Mouse (Mus musculus) heart, postnatal 0 days (tissue): ENCODE data around the gene Ntm. TPM values are rescaled to one million over a fixed set of nuclear protein-coding genes. Genes with fewer than 3 reads are reported as not detected.

Experiments used
- ATAC-seq: fragments of 200-750 bp; cut with Nextera tagmentation; 2 replicates; pipeline ENCODE4 v1.8.0; 2017; ENCODE audit warnings: low read depth, moderate number of reproducible peaks, moderate library complexity; ENCODE audit not compliant: insufficient read depth
- DNase-seq: peaks from one replicate; pipeline ENCODE4 v3.0.0-alpha.2; 2016; ENCODE audit warnings: low spot score
- H3K27ac ChIP-seq: fragments of 300-500 bp; sonication (generic); 2 replicates; pipeline ENCODE4 v1.5.1; 2014; ENCODE audit warnings: low read depth, mild to moderate bottlenecking
- H3K27me3 ChIP-seq: fragments of 300-500 bp; sonication (generic); 2 replicates; pipeline ENCODE4 v1.6.1; 2014; ENCODE audit warnings: low read length, mixed read lengths; ENCODE audit not compliant: control insufficient read depth, insufficient read depth
- H3K36me3 ChIP-seq: fragments of 300-500 bp; sonication (generic); replicated peaks from 2 replicates; pipeline ENCODE4 v1.6.1; 2014; ENCODE audit warnings: low read length, mixed read lengths; ENCODE audit not compliant: control insufficient read depth, insufficient read depth
- H3K4me1 ChIP-seq: fragments of 300-500 bp; sonication (generic); 2 replicates; pipeline ENCODE4 v1.6.1; 2014; ENCODE audit warnings: antibody characterized with exemption; ENCODE audit not compliant: control insufficient read depth, insufficient read depth
- H3K4me2 ChIP-seq: fragments of 300-500 bp; sonication (generic); 2 replicates; pipeline ENCODE4 v1.6.1; 2014; ENCODE audit warnings: low read depth, mild to moderate bottlenecking, low read length, moderate library complexity
- H3K4me3 ChIP-seq: fragments of 300-500 bp; sonication (generic); 2 replicates; pipeline ENCODE4 v1.5.1; 2014; ENCODE audit warnings: low read depth, low read length
- H3K9ac ChIP-seq: fragments of 300-500 bp; sonication (generic); replicated peaks from 2 replicates; pipeline ENCODE4 v1.6.1; 2014; ENCODE audit warnings: low read depth, low read length, mixed read lengths
- H3K9me3 ChIP-seq: fragments of 300-500 bp; sonication (generic); replicated peaks from 2 replicates; pipeline ENCODE4 v1.6.1; 2016; ENCODE audit warnings: low read length; ENCODE audit not compliant: control insufficient read depth
- CTCF ChIP-seq: IDR thresholded peaks from 2 replicates; pipeline ENCODE4 v1.5.1; 2016; ENCODE audit warnings: antibody characterized with exemption, control low read depth, low read depth
- EP300 ChIP-seq: IDR thresholded peaks from 2 replicates; pipeline ENCODE4 v1.6.1; 2016; ENCODE audit warnings: antibody characterized with exemption, low read depth
- WGBS: fragments of 180-500 bp; shearing (Covaris S2); extraction: QIAGEN DNeasy Blood & Tissue Kit; methylation state at CpG from one replicate; pipeline ENCODE4 v1.1.7; 2014; 5-methylcytosine and 5-hydroxymethylcytosine counted together
- polyA plus RNA-seq: library from polyadenylated mRNA; unstranded; fragments of >200 nt; fragmentation: Nextera tagmentation; extraction: Ambion mirVana; gene quantifications from 2 replicates; pipeline ENCODE4 v1.2.1, GENCODE M21; 2015
- total RNA-seq: library from RNA; depleted of rRNA; stranded (reverse); fragments of >200 nt; gene quantifications from 2 replicates; pipeline ENCODE4 v1.2.3, GENCODE M21; 2014; ENCODE audit warnings: low replicate concordance

Gene Ntm
- total and polyA plus RNA-seq, 2 experiments from 2014 or later = 7.1 to 8.8 TPM

DNA sequence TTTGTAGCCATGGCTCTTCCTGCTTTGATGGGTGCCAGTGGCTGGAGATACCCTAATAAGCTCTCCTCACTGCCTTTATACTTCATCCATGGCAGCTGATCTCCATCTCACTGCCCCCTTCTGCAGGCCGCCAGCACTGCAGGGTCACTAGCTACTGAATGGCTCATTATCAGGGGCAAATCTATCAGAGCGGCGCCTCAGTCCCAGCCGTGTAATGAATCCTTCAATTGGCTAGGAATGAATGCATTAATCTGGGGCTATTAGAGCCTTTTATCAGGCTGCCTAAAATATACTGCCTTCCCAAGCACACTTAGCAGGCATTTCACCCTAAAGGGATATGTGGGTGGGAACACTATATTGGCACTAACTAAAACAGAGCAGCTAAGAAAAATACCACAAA, 832.6 kb downstream of the Ntm start:
- no peaks in the 10 kb centered on the region for H3K9me3 ChIP-seq
- 65% methylated on average over 4 of the region's 4 CpGs for WGBS
- H3K4me3 ChIP-seq = no peak overlapping the region
- no peaks in the 10 kb centered on the region for H3K4me1 ChIP-seq
- no peak for DNase-seq
- no peaks in the 10 kb centered on the region for H3K27me3 ChIP-seq
- H3K36me3 ChIP-seq = no peaks in the 10 kb centered on the region
- no peak overlapping the region for H3K27ac ChIP-seq
- TF ChIP-seq EP300 (no peak), CTCF (no peak)
- H3K9ac ChIP-seq = no peak overlapping the region
- ATAC-seq = no peak
- no peak overlapping the region for H3K4me2 ChIP-seq

GRCm38 (mm10) chr9:29128416-29128815, 834.5 kb downstream of the Ntm start:
- DNase-seq = no peak
- Histone ChIP-seq H3K4me3 (no peak overlapping the region), H3K9me3 (no peaks in the 10 kb centered on the region), H3K9ac (no peak overlapping the region), H3K27ac (no peak overlapping the region), H3K4me1 (no peaks in the 10 kb centered on the region), H3K4me2 (no peak overlapping the region), H3K36me3 (no peaks in the 10 kb centered on the region), H3K27me3 (no peaks in the 10 kb centered on the region)
- WGBS = 85% methylated on average over 2 of the region's 2 CpGs
- TF ChIP-seq EP300 (no peak), CTCF (no peak)
- no peak for ATAC-seq

DNA sequence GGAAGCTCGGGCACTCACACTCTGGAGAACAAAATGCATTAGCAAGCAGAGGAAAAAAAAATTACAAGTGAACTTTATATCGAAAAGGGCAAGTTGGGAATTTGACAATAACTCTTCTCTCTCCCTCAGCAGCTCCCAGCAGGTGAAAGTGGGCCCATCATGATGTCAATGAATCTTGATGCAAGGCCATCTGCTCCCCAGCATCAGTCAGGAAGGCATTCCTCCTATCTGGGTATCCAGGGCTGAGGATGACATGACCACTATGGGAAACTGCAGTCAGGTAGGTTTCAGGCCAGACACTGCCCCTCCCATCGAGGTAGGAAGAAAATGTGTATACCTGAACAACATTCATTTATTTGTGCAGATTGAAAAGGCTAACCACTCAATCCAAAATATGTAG, 838.5 kb downstream of the Ntm start:
- no peak for DNase-seq
- ATAC-seq = no peak
- Histone ChIP-seq H3K27ac (no peak overlapping the region), H3K36me3 (no peaks in the 10 kb centered on the region), H3K9ac (no peak overlapping the region), H3K27me3 (no peaks in the 10 kb centered on the region), H3K9me3 (no peaks in the 10 kb centered on the region), H3K4me1 (no peaks in the 10 kb centered on the region), H3K4me3 (no peak overlapping the region), H3K4me2 (no peak overlapping the region)
- WGBS = 70% methylated on average over 3 of the region's 3 CpGs
- TF ChIP-seq CTCF (no peak), EP300 (no peak)

DNA sequence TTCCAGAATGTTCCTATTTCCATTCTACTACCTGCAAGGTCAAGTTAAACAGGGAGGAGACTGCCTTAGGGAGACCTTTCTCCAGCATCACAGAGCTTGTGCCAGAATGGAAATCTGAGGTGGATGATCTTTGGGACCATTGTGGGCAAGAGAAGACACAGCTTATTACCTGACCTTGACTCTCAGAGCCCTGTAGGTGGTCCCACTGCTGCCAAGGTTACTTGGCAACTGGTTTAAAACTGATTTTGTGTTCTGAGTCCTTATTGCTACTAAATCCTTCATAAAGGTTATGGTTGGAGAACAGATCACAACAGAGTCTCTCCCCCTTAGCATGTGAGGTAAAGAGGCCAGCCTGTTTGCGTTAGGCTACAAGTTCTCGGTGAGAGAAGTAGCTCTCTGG, 839.1 kb downstream of the Ntm start:
- Histone ChIP-seq H3K9me3 (no peaks in the 10 kb centered on the region), H3K27ac (no peak overlapping the region), H3K36me3 (no peaks in the 10 kb centered on the region), H3K4me1 (no peaks in the 10 kb centered on the region), H3K4me2 (no peak overlapping the region), H3K4me3 (no peak overlapping the region), H3K27me3 (no peaks in the 10 kb centered on the region), H3K9ac (no peak overlapping the region)
- DNase-seq (no peak), ATAC-seq (no peak)
- 88% methylated on average over 2 of the region's 2 CpGs for WGBS
- TF ChIP-seq CTCF = no peak
- TF ChIP-seq EP300 = no peak

- no peak for ATAC-seq
- WGBS = 69% methylated on average over 2 of the region's 2 CpGs
- Histone ChIP-seq H3K27me3 (no peaks in the 10 kb centered on the region), H3K36me3 (no peaks in the 10 kb centered on the region), H3K9me3 (no peaks in the 10 kb centered on the region), H3K4me2 (no peak overlapping the region), H3K4me1 (no peaks in the 10 kb centered on the region), H3K9ac (no peak overlapping the region), H3K4me3 (no peak overlapping the region), H3K27ac (no peak overlapping the region)
- DNase-seq = no peak
- TF ChIP-seq CTCF = no peak
- TF ChIP-seq EP300 = no peak
Measured at GRCm38 (mm10) chr9:29117561-29118112, 845.3 kb downstream of the Ntm start.

GRCm38 (mm10) chr9:29115337-29115736, 847.6 kb downstream of the Ntm start:
- no peak overlapping the region for H3K9ac ChIP-seq
- DNase-seq = no peak
- H3K36me3 ChIP-seq = no peaks in the 10 kb centered on the region
- H3K9me3 ChIP-seq = no peaks in the 10 kb centered on the region
- H3K27ac ChIP-seq = no peak overlapping the region
- TF ChIP-seq EP300 (no peak), CTCF (no peak)
- no peak overlapping the region for H3K4me2 ChIP-seq
- no peaks in the 10 kb centered on the region for H3K4me1 ChIP-seq
- no peak for ATAC-seq
- 45% methylated on average over 2 of the region's 2 CpGs for WGBS
- no peaks in the 10 kb centered on the region for H3K27me3 ChIP-seq
- H3K4me3 ChIP-seq = no peak overlapping the region
